Mouse (Mus musculus): ENCODE results near the gene Glrb.
A peak's percentile ranks its signal among the peaks of the same experiment; 100 is the strongest.

Gene Glrb

DNA sequence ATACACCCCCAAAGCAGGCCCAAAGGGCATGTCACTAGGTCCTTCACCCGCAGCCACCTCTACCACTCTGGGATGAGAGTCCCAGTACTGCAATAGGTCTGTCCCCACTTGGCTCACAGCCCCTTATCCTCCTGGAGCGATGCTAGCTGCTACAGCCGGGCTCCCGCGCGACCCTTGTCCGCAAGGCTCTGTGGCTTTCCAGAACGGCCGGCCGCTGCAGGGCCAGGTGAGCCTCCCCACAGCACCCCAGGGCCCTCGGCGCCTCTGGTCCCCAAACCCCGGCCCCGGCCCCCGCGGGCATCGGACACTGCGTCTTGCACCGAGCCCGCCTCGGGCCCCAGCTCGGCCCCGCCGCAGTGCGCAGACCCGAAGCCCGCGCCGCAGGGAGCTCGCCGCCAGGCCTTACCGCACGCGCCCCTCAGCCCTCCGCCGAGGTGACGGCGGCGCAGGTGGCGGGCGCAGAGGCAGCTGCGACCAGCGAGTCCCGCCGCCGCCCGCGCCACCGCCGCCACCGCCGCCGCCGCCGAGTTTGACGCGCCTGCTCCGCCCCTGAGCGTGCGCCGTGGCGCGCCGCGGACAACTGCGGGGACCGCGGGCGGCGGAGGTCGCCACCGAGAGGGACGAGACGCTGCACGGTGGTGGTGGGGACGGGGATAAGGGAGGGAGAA lies at the start of gene Glrb:
Gene Glrb (minus strand): TSS at position 550 of the 668 bp plus-strand sequence.
- DNase-seq: peak; percentile 6

GRCm38 (mm10) chr3:80959965-80960364 lies 46.5 kb upstream of the Glrb start:
- DNase-seq: no peak

GRCm38 (mm10) chr3:80958591-80958990 lies 45.1 kb upstream of the Glrb start:
- peak; percentile 28 for DNase-seq

DNA sequence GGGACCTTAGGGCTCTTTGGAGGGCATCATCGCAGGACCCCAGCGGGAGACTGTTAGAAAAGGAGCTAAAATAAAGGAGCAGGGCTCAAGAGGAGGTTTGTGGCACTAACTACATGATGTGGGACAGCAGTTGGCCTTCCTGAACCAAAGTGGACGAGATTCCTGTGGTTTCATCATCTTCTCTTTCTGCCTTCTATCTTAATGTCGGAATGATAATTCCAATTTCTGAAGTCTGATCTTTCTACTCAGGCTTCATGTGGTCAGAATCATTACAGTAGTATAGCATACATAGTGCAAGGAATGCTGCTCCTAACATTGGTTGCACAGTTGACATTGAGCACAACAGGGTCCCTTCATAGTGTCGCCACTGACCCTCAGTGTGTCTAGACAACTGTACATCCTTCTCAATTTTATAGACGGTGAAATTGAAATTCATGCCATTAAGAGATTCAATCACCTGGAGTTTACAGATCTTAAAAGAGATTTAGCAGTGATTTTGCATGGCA lies 372 bp upstream of the Glrb start:
- no peak for DNase-seq

DNA sequence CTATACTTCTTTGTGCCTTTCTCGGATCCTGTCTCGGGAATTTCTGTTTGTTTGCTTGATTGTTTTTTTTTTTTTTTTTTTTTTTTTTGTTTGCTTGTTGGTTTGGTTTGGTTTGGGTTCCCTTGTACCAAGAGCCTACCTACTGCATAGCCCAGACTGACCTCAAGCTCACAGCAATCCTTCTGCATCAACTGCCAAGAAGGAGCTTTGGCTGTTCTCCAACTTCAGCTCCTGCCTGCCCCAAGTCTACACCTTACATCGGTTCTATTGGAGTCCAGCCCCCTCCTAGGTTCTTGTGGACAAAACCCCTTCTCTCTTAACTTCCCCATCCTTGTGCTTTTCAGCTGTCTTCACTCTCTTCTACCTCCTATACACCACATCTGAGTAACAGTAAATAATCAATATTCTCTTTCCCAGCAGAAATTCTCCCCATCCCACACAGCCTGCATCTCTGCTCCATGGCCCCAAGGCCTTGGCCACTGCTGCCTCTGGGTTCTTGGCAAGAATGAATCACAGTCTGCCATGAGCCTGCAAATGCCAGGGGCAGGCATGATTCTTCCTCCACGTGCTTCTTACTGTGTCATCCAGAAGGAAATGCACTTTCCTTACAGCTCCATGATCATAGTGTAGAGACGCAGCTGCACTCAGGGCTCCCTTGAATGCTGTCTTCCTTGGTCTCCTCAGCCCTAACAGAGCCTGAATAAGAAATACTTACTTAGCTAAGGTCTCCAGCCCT lies 18.5 kb downstream of the Glrb start:
- no peak for DNase-seq

DNA sequence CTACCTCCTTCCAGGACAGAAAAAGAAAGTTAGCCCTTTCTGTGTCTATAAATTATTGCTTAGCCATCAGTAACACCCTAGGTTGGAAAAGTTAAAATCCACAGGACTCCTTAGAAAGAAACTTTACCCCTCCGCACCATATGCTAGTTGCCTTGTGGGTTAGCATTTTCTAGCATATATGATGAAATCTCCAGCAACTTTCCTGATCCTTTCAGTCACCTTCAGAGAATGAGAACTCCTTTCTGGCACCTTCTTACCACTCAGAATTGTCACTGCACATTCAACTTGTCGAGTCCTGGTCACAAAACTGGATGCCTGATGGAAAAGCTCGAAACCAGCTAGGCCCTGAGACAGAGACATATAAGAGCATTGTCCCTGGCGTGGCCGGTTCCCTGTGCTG lies 19.1 kb downstream of the Glrb start:
- DNase-seq: no peak

- DNase-seq: no peak
Measured at GRCm38 (mm10) chr3:80893055-80893690, 20.3 kb downstream of the Glrb start.

DNA sequence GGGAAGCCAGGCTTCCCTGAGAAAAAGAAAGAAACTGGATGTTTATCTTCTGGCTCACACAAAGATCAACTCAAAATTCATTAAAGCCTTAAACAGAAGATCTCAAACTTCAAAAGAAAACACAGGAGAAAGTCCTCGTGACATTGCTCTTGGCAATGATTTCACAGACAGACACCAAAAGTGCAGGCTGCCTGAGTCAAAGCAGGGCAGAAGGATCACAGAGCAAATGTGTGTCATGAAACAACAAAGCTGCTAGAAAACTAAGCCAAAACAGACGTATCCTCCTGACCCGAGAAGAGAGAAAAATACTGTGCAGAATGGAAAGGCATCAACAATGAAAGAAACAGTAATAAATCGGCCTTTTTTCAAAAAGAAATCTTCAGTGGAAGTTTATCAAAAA lies 22.4 kb downstream of the Glrb start:
- DNase-seq: no peak

DNA sequence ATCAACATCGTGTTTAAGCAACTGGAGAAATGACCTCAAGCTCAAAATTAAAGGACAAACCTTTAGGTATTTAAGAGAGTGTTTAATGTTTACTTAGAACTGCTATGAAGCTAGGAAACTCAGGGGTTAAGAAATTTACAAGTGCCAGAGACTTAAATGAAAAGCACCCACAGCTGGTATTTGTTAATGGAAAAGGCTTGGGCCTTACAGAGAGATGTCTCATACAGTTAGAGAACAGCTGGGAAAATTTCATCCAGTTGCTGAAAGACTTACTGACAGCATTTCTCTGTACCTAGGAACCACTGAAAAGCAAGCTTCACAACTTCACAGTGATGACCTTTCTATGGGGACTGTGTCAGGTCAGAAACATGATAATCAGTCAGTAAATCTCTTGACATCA lies 28.3 kb downstream of the Glrb start:
- DNase-seq: no peak

- DNase-seq: no peak
Measured at GRCm38 (mm10) chr3:80883601-80884000, 29.9 kb downstream of the Glrb start.

GRCm38 (mm10) chr3:80880660-80881293 lies 32.7 kb downstream of the Glrb start:
- no peak for DNase-seq

DNA sequence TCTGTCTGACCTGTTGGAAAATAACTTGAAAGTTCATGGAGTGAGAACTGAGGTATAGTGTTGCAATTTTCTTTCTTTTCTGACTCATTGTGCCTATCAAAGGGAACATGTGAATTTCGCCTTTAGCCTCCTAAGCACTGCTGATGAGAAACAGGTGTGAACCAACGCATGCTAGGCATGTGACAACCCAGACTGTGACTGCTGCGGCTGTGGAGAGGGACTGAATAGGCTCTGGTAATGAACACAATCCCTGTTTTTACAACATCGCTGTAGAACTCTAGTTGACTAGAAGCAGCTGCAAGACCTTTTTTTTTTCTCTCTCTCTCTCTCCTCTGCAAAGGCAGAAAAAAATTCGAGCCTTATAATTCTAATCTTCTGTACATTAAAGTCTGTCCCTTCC lies 34.9 kb downstream of the Glrb start:
- DNase-seq: no peak

- no peak for DNase-seq
Measured at GRCm38 (mm10) chr3:80874690-80875353, 38.6 kb downstream of the Glrb start.

GRCm38 (mm10) chr3:80874081-80874480 lies 39.4 kb downstream of the Glrb start:
- no peak for DNase-seq

GRCm38 (mm10) chr3:80871472-80872171 lies 41.8 kb downstream of the Glrb start:
- DNase-seq: no peak

DNA sequence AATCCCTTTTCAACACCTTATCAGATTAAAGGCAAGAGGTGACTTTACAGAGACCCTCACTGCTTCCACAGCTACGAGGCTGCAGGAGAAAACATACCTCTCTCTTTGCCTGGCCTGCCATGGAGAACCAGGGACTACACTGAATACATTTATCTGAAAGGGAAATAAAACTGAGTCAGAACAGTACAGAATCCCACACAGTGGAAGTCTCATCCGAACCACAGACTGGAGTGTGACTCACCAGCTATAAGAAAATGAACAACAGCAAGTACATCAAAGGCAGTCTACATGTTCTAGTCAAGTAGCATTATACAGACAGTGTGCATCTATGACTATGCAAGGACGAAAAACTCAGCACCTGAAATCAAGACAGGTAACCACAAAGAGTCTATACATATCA lies 46.1 kb downstream of the Glrb start:
- DNase-seq: no peak

- no peak for DNase-seq
Measured at GRCm38 (mm10) chr3:80852912-80853507, 60.5 kb downstream of the Glrb start.

GRCm38 (mm10) chr3:80850947-80851346 lies 62.5 kb downstream of the Glrb start:
- DNase-seq: no peak

DNA sequence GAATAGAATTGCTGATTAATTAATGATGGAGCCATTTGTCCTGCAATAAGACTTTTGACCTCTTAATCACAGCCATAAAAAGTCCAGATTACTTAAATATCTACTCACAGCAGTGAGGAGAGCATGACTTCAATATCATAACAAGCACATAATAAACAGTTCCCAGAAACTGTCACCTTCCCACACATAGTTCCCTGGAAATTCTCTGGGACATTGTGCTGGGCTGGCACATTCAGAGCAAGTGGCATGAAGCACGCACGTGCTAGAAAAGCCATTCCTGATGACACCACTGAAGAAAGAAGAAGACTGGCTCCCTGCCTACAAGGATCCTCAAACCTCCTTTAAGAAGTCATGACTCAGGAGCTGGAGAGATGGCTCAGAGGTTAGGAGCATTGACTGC lies 67.8 kb downstream of the Glrb start:
- DNase-seq: no peak

- no peak for DNase-seq
Measured at GRCm38 (mm10) chr3:80839845-80840244, 73.6 kb downstream of the Glrb start.

- DNase-seq: no peak
Measured at GRCm38 (mm10) chr3:80837583-80837982, 75.9 kb downstream of the Glrb start.

DNA sequence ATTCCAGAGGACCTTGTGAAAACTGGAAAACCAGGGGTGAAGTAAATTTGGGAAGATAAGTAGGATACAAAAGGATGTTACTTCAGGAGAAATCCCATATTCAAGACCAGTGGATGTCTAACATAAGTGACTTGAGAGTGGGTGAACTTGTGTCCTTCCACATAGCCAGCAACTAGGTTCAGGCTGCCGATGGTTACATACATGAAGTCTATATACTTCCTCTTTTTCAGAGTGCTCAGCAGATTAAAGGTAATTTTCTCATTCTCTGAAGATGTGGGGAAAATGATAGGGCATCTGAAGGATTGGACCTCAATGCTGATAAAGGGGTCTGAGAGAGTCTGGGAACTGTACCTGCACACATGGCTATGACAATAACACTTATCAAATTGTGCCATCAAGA lies 89.5 kb downstream of the Glrb start:
- no peak for DNase-seq

Measured in thymus, postnatal 14 days (tissue).